Mouse (Mus musculus): ENCODE results near the gene Veph1. TPM values are rescaled to one million over a fixed set of nuclear protein-coding genes. Genes with fewer than 3 reads are reported as not detected.

Veph1 gene
- total and polyA plus RNA-seq, 2 experiments from 2014 or later: 1.4 to 2.4 TPM

- H3K36me3 ChIP-seq (ENCODE audit: insufficient read depth, low read length): no peaks in the 10 kb centered on the region
- no peak for TF ChIP-seq CTCF (IDR thresholded peaks at IDR 0.05)
- H3K9me3 ChIP-seq (ENCODE audit: low read length): no peaks in the 10 kb centered on the region
- no peak overlapping the region for H3K27ac ChIP-seq (ENCODE audit: low read depth, low read length)
- no peak overlapping the region for H3K4me2 ChIP-seq (ENCODE audit: low read depth, low read length, poor library complexity, severe bottlenecking)
- no peaks in the 10 kb centered on the region for H3K27me3 ChIP-seq (ENCODE audit: insufficient read depth, low read length)
- H3K4me1 ChIP-seq (ENCODE audit: insufficient read depth, low read length): no peaks in the 10 kb centered on the region
- WGBS: 87% methylated on average over 3 of the region's 3 CpGs
- DNase-seq (ENCODE audit: low spot score) (no peak), ATAC-seq (ENCODE audit: low FRiP score) (no peak)
- H3K4me3 ChIP-seq (ENCODE audit: low read depth, low read length): no peak overlapping the region
- no peak overlapping the region for H3K9ac ChIP-seq (replicated peaks; ENCODE audit: low read length, poor library complexity, severe bottlenecking)
Observed at GRCm38 (mm10) chr3:66007632-66008401, 288.8 kb downstream of the Veph1 start.

GRCm38 (mm10) chr3:66004989-66005388 is 291.6 kb downstream of the Veph1 start:
- Histone ChIP-seq H3K4me2 (ENCODE audit: low read depth, low read length, poor library complexity, severe bottlenecking) (no peak overlapping the region), H3K27ac (ENCODE audit: low read depth, low read length) (no peak overlapping the region), H3K9ac (replicated peaks; ENCODE audit: low read length, poor library complexity, severe bottlenecking) (no peak overlapping the region), H3K4me3 (ENCODE audit: low read depth, low read length) (no peak overlapping the region), H3K9me3 (ENCODE audit: low read length) (no peaks in the 10 kb centered on the region), H3K27me3 (ENCODE audit: insufficient read depth, low read length) (no peaks in the 10 kb centered on the region; the same call in 1 of the 2 replicates), H3K4me1 (ENCODE audit: insufficient read depth, low read length) (no peaks in the 10 kb centered on the region), H3K36me3 (ENCODE audit: insufficient read depth, low read length) (no peaks in the 10 kb centered on the region)
- 85% methylated on average over 4 of the region's 4 CpGs for WGBS
- DNase-seq (ENCODE audit: low spot score): no peak
- no peak for TF ChIP-seq CTCF (IDR thresholded peaks at IDR 0.05)
- no peak for ATAC-seq (ENCODE audit: low FRiP score)

GRCm38 (mm10) chr3:66004220-66004951 is 292.3 kb downstream of the Veph1 start:
- Histone ChIP-seq H3K27ac (ENCODE audit: low read depth, low read length) (no peak overlapping the region), H3K9ac (replicated peaks; ENCODE audit: low read length, poor library complexity, severe bottlenecking) (no peak overlapping the region), H3K4me2 (ENCODE audit: low read depth, low read length, poor library complexity, severe bottlenecking) (no peak overlapping the region), H3K9me3 (ENCODE audit: low read length) (no peaks in the 10 kb centered on the region), H3K4me1 (ENCODE audit: insufficient read depth, low read length) (no peaks in the 10 kb centered on the region), H3K27me3 (ENCODE audit: insufficient read depth, low read length) (no peaks in the 10 kb centered on the region; the same call in 1 of the 2 replicates), H3K36me3 (ENCODE audit: insufficient read depth, low read length) (no peaks in the 10 kb centered on the region), H3K4me3 (ENCODE audit: low read depth, low read length) (no peak overlapping the region)
- peak; percentile 73 for TF ChIP-seq CTCF (IDR thresholded peaks at IDR 0.05)
- 60% methylated on average over 7 of the region's 7 CpGs for WGBS
- DNase-seq (ENCODE audit: low spot score): peak; percentile 75
- ATAC-seq (ENCODE audit: low FRiP score): peak; percentile 44; the same call in 1 of the 2 replicates

Other genes starting within 250 kb of the Veph1 start
- 3.3 and 4.0 TPM in 2 replicates for gene Ptx3, start 76.9 kb downstream of the Veph1 start, total RNA-seq (2014; rRNA removed)
- gene Ptx3, start 76.9 kb downstream of the Veph1 start, polyA plus RNA-seq (2015; fragmentation: Nextera tagmentation; extraction: Ambion mirVana): 2.9 and 4.4 TPM in 2 replicates

Data from midbrain, postnatal 0 days (tissue).